Mouse (Mus musculus): Measurements from ENCODE around the gene Prim1. TPM values are rescaled to one million over a fixed set of nuclear protein-coding genes. Genes with fewer than 3 reads are reported as not detected.
"Not testable (repeated sequence)": the region's sequence is repeated elsewhere in the genome, so short reads cannot be mapped to it uniquely, and the experiment has no call there.

Gene Prim1
- polyA plus RNA-seq, 1 experiment = 27.8 TPM

DNA sequence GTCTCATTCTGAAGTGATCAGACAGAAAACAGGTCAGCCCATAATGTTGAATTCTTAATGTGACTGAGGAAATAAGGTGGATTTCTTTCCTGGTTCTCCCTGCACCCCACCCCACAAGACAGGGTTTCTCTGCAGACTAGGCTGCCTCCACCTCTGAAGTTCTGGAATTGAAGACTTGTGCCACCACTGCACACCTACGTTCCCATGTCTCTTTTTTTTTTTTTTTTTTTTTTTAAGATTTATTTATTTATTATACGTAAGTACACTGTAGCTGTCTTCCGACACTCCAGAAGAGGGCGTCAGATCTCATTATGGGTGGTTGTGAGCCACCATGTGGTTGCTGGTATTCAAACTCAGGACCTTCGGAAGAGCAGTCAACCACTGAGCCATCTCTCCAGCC is 51.1 kb downstream of the Prim1 start:
- Histone ChIP-seq H3K27me3 (ENCODE audit: control insufficient read depth, insufficient read depth, insufficient read length) (no peaks in the 10 kb centered on the region), H3K36me3 (ENCODE audit: control insufficient read depth, insufficient read depth) (peaks cover 94% of the 10 kb centered on the region), H3ac (ENCODE audit: control insufficient read depth, insufficient read length, low read depth) (no peak overlapping the region), H3K4me3 (ENCODE audit: insufficient read depth, poor library complexity, severe bottlenecking) (no peak overlapping the region), H3K79me3 (ENCODE audit: low read depth) (peaks cover 99% of the 10 kb centered on the region), H3K79me2 (ENCODE audit: control insufficient read depth, insufficient read depth) (peaks cover 100% of the 10 kb centered on the region)
- TF ChIP-seq MYOG (IDR thresholded peaks at IDR 0.05; ENCODE audit: control insufficient read depth, extremely low read depth, insufficient read length) (no peak), CEBPB (IDR thresholded peaks at IDR 0.05; ENCODE audit: low read depth) (no peak), MYOD1 (IDR thresholded peaks at IDR 0.05; ENCODE audit: control insufficient read depth, insufficient read length, low read depth) (no peak), CTCF (IDR thresholded peaks at IDR 0.05; ENCODE audit: control insufficient read depth, insufficient read depth, insufficient read length) (no peak), USF1 (IDR thresholded peaks at IDR 0.05; ENCODE audit: low read depth) (no peak), MAX (IDR thresholded peaks at IDR 0.05) (no peak), FOSL1 (IDR thresholded peaks at IDR 0.05; ENCODE audit: insufficient read depth, low read length, poor library complexity, severe bottlenecking) (no peak)

DNA sequence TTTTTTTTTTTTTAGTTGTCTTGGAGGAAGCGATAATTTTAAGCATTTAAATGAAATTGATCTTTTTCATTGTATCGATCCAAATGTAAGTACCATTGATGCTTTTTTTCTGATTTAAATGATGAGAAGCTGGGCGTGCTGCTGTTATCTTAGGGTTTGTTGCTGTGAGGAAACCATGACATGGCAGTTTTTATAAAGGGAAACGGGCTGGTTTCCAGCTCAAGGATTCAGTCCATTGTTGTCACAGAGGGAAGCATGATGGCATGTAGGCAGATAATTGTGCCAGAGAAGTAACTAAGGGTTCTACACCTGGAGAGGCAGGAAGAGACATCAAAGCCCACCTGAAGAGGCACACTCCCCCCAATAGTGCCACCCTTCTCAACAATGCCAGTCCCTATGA is 54.2 kb downstream of the Prim1 start:
- no peak overlapping the region for H3K4me3 ChIP-seq (ENCODE audit: insufficient read depth, poor library complexity, severe bottlenecking)
- H3K79me3 ChIP-seq (ENCODE audit: low read depth) = peaks cover 86% of the 10 kb centered on the region
- H3K79me2 ChIP-seq (ENCODE audit: control insufficient read depth, insufficient read depth) = peaks cover 94% of the 10 kb centered on the region
- peaks cover 97% of the 10 kb centered on the region for H3K36me3 ChIP-seq (ENCODE audit: control insufficient read depth, insufficient read depth)
- H3ac ChIP-seq (ENCODE audit: control insufficient read depth, insufficient read length, low read depth) = no peak overlapping the region
- H3K27me3 ChIP-seq (ENCODE audit: control insufficient read depth, insufficient read depth, insufficient read length) = no peaks in the 10 kb centered on the region
- no peak for TF ChIP-seq CTCF (IDR thresholded peaks at IDR 0.05; ENCODE audit: control insufficient read depth, insufficient read depth, insufficient read length)
- no peak for TF ChIP-seq MYOG (IDR thresholded peaks at IDR 0.05; ENCODE audit: control insufficient read depth, extremely low read depth, insufficient read length)
- no peak for TF ChIP-seq MAX (IDR thresholded peaks at IDR 0.05)
- TF ChIP-seq CEBPB (IDR thresholded peaks at IDR 0.05; ENCODE audit: low read depth) = no peak
- no peak for TF ChIP-seq FOSL1 (IDR thresholded peaks at IDR 0.05; ENCODE audit: insufficient read depth, low read length, poor library complexity, severe bottlenecking)
- no peak for TF ChIP-seq MYOD1 (IDR thresholded peaks at IDR 0.05; ENCODE audit: control insufficient read depth, insufficient read length, low read depth)
- no peak for TF ChIP-seq USF1 (IDR thresholded peaks at IDR 0.05; ENCODE audit: low read depth)

DNA sequence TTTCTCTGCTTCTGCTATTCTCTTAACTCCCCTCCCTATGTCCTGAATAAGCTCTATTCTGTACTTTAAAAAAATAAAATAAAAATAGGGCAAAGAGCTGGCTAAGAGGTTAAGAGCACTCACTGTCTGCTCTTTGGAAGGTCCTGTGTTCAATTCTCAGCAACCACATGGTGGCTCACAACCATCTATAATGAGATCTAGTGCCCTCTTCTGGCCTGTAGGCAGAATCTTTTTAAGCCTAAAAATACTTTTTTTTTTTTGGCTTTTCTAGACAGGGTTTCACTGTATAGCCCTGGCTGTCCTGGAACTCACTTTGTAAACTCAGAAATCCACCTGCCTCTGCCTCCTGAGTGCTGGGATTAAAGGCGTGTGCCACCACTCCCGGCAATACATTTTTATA is 55.5 kb downstream of the Prim1 start:
- H3K27me3 ChIP-seq (ENCODE audit: control insufficient read depth, insufficient read depth, insufficient read length); H3K4me3 ChIP-seq (ENCODE audit: insufficient read depth, poor library complexity, severe bottlenecking); H3ac ChIP-seq (ENCODE audit: control insufficient read depth, insufficient read length, low read depth): not testable (repeated sequence)
- Histone ChIP-seq H3K79me2 (ENCODE audit: control insufficient read depth, insufficient read depth) (peaks cover 81% of the 10 kb centered on the region), H3K79me3 (ENCODE audit: low read depth) (peaks cover 77% of the 10 kb centered on the region), H3K36me3 (ENCODE audit: control insufficient read depth, insufficient read depth) (peaks cover 96% of the 10 kb centered on the region)

DNA sequence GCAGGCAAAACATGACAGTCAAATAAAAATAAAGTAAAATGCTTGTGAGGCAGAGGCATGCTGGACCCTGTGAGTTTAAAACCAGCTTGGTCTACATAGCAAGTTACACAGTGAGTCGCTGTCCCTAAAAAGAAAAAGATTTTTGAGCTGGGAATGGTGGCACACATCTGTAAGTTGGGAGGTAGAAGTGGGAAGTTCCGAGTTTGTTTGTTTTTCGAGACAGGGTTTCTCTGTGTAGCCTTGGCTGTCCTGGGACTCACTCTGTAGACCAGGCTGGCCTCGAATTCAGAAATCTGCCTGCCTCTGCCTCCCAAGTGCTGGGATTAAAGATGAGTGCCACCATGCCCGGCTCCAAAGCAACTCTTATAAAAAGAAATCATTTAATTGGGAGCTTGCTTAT is 63.3 kb downstream of the Prim1 start:
- H3ac ChIP-seq (ENCODE audit: control insufficient read depth, insufficient read length, low read depth); H3K4me3 ChIP-seq (ENCODE audit: insufficient read depth, poor library complexity, severe bottlenecking); H3K79me2 ChIP-seq (ENCODE audit: control insufficient read depth, insufficient read depth); H3K79me3 ChIP-seq (ENCODE audit: low read depth); H3K27me3 ChIP-seq (ENCODE audit: control insufficient read depth, insufficient read depth, insufficient read length): not testable (repeated sequence)
- peaks cover 44% of the 10 kb centered on the region for H3K36me3 ChIP-seq (ENCODE audit: control insufficient read depth, insufficient read depth)

Other genes with a start within 250 kb of the Prim1 start
- gene Rdh9, start 238.8 kb upstream of the Prim1 start, polyA plus RNA-seq (2012; fragmentation: generic; extraction: Trizol) = 0.02 TPM
- gene Rdh16, start 214.0 kb upstream of the Prim1 start, polyA plus RNA-seq (2012; fragmentation: generic; extraction: Trizol) = not detected
- gene Rdh19, start 165.2 kb upstream of the Prim1 start, polyA plus RNA-seq (2012; fragmentation: generic; extraction: Trizol) = not detected
- gene Rdh16f2, start 148.7 kb upstream of the Prim1 start, polyA plus RNA-seq (2012; fragmentation: generic; extraction: Trizol) = not detected
- gene Rdh7, start 126.4 kb upstream of the Prim1 start, polyA plus RNA-seq (2012; fragmentation: generic; extraction: Trizol) = not detected
- not detected for gene Sdr9c7, start 116.7 kb upstream of the Prim1 start, polyA plus RNA-seq (2012; fragmentation: generic; extraction: Trizol)
- not detected for gene Hsd17b6, start 7.6 kb upstream of the Prim1 start, polyA plus RNA-seq (2012; fragmentation: generic; extraction: Trizol)
- gene Naca, start 20.4 kb downstream of the Prim1 start, polyA plus RNA-seq (2012; fragmentation: generic; extraction: Trizol) = 936 TPM
- 133 TPM for gene Ptges3, start 43.8 kb downstream of the Prim1 start, polyA plus RNA-seq (2012; fragmentation: generic; extraction: Trizol)
- gene Atp5b, start 68.1 kb downstream of the Prim1 start, polyA plus RNA-seq (2012; fragmentation: generic; extraction: Trizol) = 3,917 TPM
- gene Baz2a, start 76.4 kb downstream of the Prim1 start, polyA plus RNA-seq (2012; fragmentation: generic; extraction: Trizol) = 8.2 TPM
- gene Rbms2, start 165.1 kb downstream of the Prim1 start, polyA plus RNA-seq (2012; fragmentation: generic; extraction: Trizol) = 61.4 TPM
- gene Gls2, start 179.3 kb downstream of the Prim1 start, polyA plus RNA-seq (2012; fragmentation: generic; extraction: Trizol) = 2.8 TPM
- gene Spryd4, start 196.6 kb downstream of the Prim1 start, polyA plus RNA-seq (2012; fragmentation: generic; extraction: Trizol) = 13.4 TPM
- gene Mip, start 210.7 kb downstream of the Prim1 start, polyA plus RNA-seq (2012; fragmentation: generic; extraction: Trizol) = not detected
- 17.7 TPM for gene Timeless, start 216.9 kb downstream of the Prim1 start, polyA plus RNA-seq (2012; fragmentation: generic; extraction: Trizol)
- gene Apon, start 238.9 kb downstream of the Prim1 start, polyA plus RNA-seq (2012; fragmentation: generic; extraction: Trizol) = 0.16 TPM

Data from C2C12 (cell line).